Mouse (Mus musculus): ENCODE measurements around the gene Rab8b. TPM values are rescaled to one million over a fixed set of nuclear protein-coding genes. Genes with fewer than 3 reads are reported as not detected.
"Not testable (repeated sequence)": the region's sequence is repeated elsewhere in the genome, so short reads cannot be mapped to it uniquely, and the experiment has no call there.

Gene Rab8b
- total and polyA plus RNA-seq, 2 experiments from 2014 or later, result 9.5 to 9.8 TPM

GRCm38 (mm10) chr9:66915869-66916785 is 3.4 kb downstream of the Rab8b start:
- Histone ChIP-seq H3K36me3 (replicated peaks; ENCODE audit: control insufficient read depth, insufficient read depth, low read length) (no peaks in the 10 kb centered on the region), H3K4me1 (ENCODE audit: control insufficient read depth, insufficient read depth) (peaks cover 28% of the 10 kb centered on the region), H3K4me3 (ENCODE audit: low read depth, low read length) (no peak overlapping the region), H3K9me3 (replicated peaks; ENCODE audit: control insufficient read depth, low read length) (no peaks in the 10 kb centered on the region), H3K9ac (replicated peaks; ENCODE audit: low read depth, low read length) (no peak overlapping the region), H3K4me2 (ENCODE audit: low read depth, low read length) (no peak overlapping the region), H3K27me3 (ENCODE audit: control insufficient read depth, insufficient read depth, low read length) (no peaks in the 10 kb centered on the region), H3K27ac (ENCODE audit: low read depth) (peak overlapping the region; percentile 43; the same call in 1 of the 2 replicates)
- ATAC-seq (ENCODE audit: insufficient read depth, low read depth) (no peak), DNase-seq (ENCODE audit: low spot score) (no peak)
- no peak for TF ChIP-seq CTCF (IDR thresholded peaks at IDR 0.05; ENCODE audit: low read depth)
- TF ChIP-seq EP300 (IDR thresholded peaks at IDR 0.05; ENCODE audit: low read depth), result no peak
- WGBS, result 50% methylated on average over 9 of the region's 9 CpGs

- H3K4me1 ChIP-seq (ENCODE audit: control insufficient read depth, insufficient read depth), result peaks cover 28% of the 10 kb centered on the region
- H3K4me3 ChIP-seq (ENCODE audit: low read depth, low read length), result no peak overlapping the region
- H3K9ac ChIP-seq (replicated peaks; ENCODE audit: low read depth, low read length), result no peak overlapping the region
- ATAC-seq (ENCODE audit: insufficient read depth, low read depth), result no peak
- H3K36me3 ChIP-seq (replicated peaks; ENCODE audit: control insufficient read depth, insufficient read depth, low read length), result no peaks in the 10 kb centered on the region
- DNase-seq (ENCODE audit: low spot score), result no peak
- TF ChIP-seq EP300 (IDR thresholded peaks at IDR 0.05; ENCODE audit: low read depth) (no peak), CTCF (IDR thresholded peaks at IDR 0.05; ENCODE audit: low read depth) (no peak)
- H3K9me3 ChIP-seq (replicated peaks; ENCODE audit: control insufficient read depth, low read length), result no peaks in the 10 kb centered on the region
- 73% methylated on average over 5 of the region's 5 CpGs for WGBS
- H3K4me2 ChIP-seq (ENCODE audit: low read depth, low read length), result peak overlapping the region; percentile 36; the same call in 1 of the 2 replicates
- H3K27ac ChIP-seq (ENCODE audit: low read depth), result peak overlapping the region; percentile 66
- H3K27me3 ChIP-seq (ENCODE audit: control insufficient read depth, insufficient read depth, low read length), result no peaks in the 10 kb centered on the region
Measured at GRCm38 (mm10) chr9:66915401-66915800, 4.1 kb downstream of the Rab8b start.

DNA sequence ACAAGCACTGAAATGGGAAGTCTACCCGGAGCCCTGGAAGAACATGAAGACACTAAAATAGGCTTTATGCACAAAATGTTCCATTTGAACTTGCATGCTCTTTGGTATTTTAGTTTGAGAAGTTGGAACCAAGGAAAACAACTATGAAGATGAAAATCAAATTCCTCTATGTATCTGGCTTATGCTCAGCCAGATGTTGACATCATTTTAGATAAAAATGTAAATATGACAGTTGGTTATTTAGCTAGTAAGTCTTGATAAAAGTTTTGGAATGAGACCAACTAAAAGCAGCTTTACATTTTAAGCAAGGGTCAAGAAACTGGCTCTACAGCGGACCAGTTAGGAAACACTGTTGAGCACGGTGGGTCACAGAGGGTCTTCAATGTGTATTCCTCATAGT is 4.9 kb downstream of the Rab8b start:
- Histone ChIP-seq H3K9me3 (replicated peaks; ENCODE audit: control insufficient read depth, low read length) (no peaks in the 10 kb centered on the region), H3K27me3 (ENCODE audit: control insufficient read depth, insufficient read depth, low read length) (no peaks in the 10 kb centered on the region), H3K36me3 (replicated peaks; ENCODE audit: control insufficient read depth, insufficient read depth, low read length) (no peaks in the 10 kb centered on the region), H3K4me3 (ENCODE audit: low read depth, low read length) (no peak overlapping the region), H3K9ac (replicated peaks; ENCODE audit: low read depth, low read length) (no peak overlapping the region), H3K4me1 (ENCODE audit: control insufficient read depth, insufficient read depth) (peaks cover 28% of the 10 kb centered on the region), H3K4me2 (ENCODE audit: low read depth, low read length) (no peak overlapping the region), H3K27ac (ENCODE audit: low read depth) (no peak overlapping the region)
- DNase-seq (ENCODE audit: low spot score) (no peak), ATAC-seq (ENCODE audit: insufficient read depth, low read depth) (no peak)
- TF ChIP-seq EP300 (IDR thresholded peaks at IDR 0.05; ENCODE audit: low read depth), result no peak
- no peak for TF ChIP-seq CTCF (IDR thresholded peaks at IDR 0.05; ENCODE audit: low read depth)
- 76% methylated on average over 3 of the region's 3 CpGs for WGBS

GRCm38 (mm10) chr9:66913254-66913934 is 6.1 kb downstream of the Rab8b start:
- Histone ChIP-seq H3K4me1 (ENCODE audit: control insufficient read depth, insufficient read depth) (peaks cover 23% of the 10 kb centered on the region), H3K27ac (ENCODE audit: low read depth) (peak overlapping the region; percentile 7; the same call in 1 of the 2 replicates)
- DNase-seq (ENCODE audit: low spot score); H3K9me3 ChIP-seq (replicated peaks; ENCODE audit: control insufficient read depth, low read length); H3K4me3 ChIP-seq (ENCODE audit: low read depth, low read length); H3K4me2 ChIP-seq (ENCODE audit: low read depth, low read length); ATAC-seq (ENCODE audit: insufficient read depth, low read depth); H3K27me3 ChIP-seq (ENCODE audit: control insufficient read depth, insufficient read depth, low read length); H3K36me3 ChIP-seq (replicated peaks; ENCODE audit: control insufficient read depth, insufficient read depth, low read length); H3K9ac ChIP-seq (replicated peaks; ENCODE audit: low read depth, low read length): not testable (repeated sequence)
- 87% methylated on average over 5 of the region's 5 CpGs for WGBS

- no peak overlapping the region for H3K4me3 ChIP-seq (ENCODE audit: low read depth, low read length)
- DNase-seq (ENCODE audit: low spot score) (no peak), ATAC-seq (ENCODE audit: insufficient read depth, low read depth) (no peak)
- TF ChIP-seq EP300 (IDR thresholded peaks at IDR 0.05; ENCODE audit: low read depth) (no peak), CTCF (IDR thresholded peaks at IDR 0.05; ENCODE audit: low read depth) (no peak)
- H3K27me3 ChIP-seq (ENCODE audit: control insufficient read depth, insufficient read depth, low read length), result no peaks in the 10 kb centered on the region
- peaks cover 20% of the 10 kb centered on the region for H3K4me1 ChIP-seq (ENCODE audit: control insufficient read depth, insufficient read depth)
- H3K4me2 ChIP-seq (ENCODE audit: low read depth, low read length), result no peak overlapping the region
- no peaks in the 10 kb centered on the region for H3K9me3 ChIP-seq (replicated peaks; ENCODE audit: control insufficient read depth, low read length)
- H3K9ac ChIP-seq (replicated peaks; ENCODE audit: low read depth, low read length), result no peak overlapping the region
- no peak overlapping the region for H3K27ac ChIP-seq (ENCODE audit: low read depth)
- no peaks in the 10 kb centered on the region for H3K36me3 ChIP-seq (replicated peaks; ENCODE audit: control insufficient read depth, insufficient read depth, low read length)
Measured at GRCm38 (mm10) chr9:66912304-66912703, 7.2 kb downstream of the Rab8b start.

Data from heart, postnatal 0 days (tissue).